Mouse (Mus musculus) frontal cortex, adult (tissue): ENCODE results near the gene Spock1.
A peak's percentile ranks its signal among the peaks of the same experiment; 100 is the strongest.

ENCODE experiments used
- ATAC-seq: cut with Nextera tagmentation; 2 replicates; pipeline ENCODE4 v1.9.2; 2017; ENCODE audit warnings: mild to moderate bottlenecking, moderate library complexity, mixed read lengths; ENCODE audit not compliant: low TSS enrichment

Spock1 gene

DNA sequence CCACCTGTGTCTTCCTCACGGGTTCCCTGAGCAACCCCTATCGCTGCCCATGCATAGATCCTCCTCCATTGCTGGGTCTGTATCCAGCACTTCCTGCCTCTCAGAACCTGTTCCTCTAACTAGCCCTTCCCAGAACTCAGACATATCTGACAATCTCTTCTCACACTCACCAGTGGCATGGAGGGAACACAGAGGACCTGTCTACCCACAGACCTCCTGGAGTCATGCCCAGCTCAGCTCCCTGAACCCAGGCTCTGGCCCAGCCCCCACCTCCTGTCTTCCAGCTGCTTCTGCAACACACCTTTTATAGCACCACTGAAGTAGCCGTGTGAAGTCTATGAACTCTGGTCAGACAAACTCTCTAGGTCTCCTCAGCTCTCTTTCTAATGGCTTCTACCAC, 101.3 kb downstream of the Spock1 start:
- ATAC-seq, result no peak

DNA sequence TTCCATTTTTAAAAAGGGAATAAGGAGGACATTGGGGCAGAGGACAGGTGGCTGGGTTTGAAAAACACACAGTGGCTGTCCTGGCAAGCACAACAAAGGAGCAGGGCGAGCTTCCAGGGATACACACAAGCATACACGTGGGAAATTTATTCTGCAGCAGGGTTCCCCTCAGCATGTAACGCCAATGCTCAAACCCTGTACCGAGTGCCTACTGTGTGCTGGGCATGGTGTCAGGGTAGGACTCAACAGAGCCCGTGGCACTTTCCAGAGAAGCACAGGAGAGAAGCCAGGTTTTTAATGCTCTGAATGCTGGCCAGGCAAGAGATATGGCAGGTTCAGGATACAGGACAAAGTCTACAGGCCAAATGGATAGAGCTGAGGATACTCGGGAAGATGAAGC, 101.8 kb downstream of the Spock1 start:
- ATAC-seq, result no peak

DNA sequence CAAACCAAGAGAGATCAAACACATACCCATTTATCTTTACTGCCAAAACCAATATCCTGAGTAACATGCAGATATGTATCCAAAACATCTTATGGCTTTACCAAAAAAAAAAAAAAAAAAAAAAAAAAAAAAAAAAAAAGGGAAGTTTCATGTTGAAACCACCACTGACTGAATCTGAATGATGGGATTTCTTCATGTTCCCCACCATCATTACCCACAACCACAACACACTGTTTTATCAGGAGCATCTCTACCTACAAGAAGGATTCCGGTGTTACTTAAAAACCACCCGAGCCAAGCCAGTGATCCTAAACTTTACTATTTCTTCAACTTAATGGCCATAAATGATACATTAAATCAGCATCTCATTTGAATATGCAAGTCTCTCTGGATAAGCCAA, 109.5 kb downstream of the Spock1 start:
- no peak for ATAC-seq

DNA sequence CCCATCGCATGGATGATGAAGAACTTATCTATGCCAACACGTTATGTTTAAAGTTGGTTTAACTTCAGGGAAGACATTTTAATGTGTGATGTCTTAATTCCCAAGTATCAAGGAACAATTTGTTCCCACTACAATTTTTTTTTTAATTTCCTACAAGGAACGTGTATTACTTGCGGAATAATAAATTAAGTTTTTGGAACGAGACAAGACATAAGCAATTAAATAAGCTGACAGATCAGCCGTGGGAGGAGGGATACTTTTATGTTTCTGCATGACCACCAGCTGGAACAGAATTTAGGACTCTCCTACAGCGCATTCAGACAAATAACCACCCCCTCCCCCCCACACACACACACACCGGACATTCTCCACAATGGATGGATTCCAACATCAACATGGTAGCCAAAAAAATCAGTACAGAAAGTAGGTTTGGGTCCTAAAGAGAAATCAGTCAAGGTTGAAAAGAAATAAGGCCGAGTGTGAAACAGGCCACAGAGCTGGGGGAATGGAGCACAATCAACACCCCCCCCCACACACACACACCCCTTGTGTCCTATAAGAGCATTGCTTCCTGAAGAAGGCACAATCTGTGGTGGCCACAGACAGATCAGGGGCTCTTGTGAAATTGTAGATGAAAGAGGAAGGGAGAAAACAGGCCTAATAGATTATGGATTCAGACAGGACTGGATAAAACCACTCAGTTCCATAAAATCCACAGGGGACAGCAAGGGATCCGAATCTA, 111.0 kb downstream of the Spock1 start:
- no peak for ATAC-seq

DNA sequence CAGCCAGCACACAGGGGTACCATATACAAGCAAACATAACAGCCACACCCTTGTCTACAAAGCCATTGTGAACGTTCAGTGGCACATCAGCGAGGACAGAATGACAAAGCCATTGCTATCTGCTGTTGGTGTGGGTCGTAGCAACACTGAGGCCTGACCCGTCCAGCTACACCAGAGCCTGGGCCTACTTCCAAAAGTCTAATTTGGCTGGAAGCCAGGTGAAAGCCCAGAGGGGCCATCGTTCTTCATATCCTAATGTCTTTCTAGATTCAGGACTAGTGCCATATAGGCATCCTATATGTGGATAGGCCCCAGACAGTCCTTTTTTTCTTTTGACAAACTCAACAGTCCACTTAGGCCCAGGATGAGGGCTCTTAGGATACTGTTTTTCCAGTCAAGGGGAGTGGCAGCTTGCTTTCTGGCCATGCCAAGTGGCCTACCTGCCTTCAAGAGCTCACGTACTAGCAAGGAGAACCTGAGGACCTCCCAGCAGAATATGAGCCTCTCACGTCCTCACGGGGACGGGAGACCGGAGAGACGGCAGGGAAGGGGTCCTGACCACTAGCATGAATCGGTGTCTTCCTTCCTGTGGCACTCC, 114.4 kb downstream of the Spock1 start:
- no peak for ATAC-seq

- no peak for ATAC-seq
Measured at GRCm38 (mm10) chr13:57789796-57790195, 118.3 kb downstream of the Spock1 start.

- ATAC-seq, result no peak
Measured at GRCm38 (mm10) chr13:57788299-57788698, 119.8 kb downstream of the Spock1 start.

- ATAC-seq, result no peak
Measured at GRCm38 (mm10) chr13:57786278-57786677, 121.9 kb downstream of the Spock1 start.

DNA sequence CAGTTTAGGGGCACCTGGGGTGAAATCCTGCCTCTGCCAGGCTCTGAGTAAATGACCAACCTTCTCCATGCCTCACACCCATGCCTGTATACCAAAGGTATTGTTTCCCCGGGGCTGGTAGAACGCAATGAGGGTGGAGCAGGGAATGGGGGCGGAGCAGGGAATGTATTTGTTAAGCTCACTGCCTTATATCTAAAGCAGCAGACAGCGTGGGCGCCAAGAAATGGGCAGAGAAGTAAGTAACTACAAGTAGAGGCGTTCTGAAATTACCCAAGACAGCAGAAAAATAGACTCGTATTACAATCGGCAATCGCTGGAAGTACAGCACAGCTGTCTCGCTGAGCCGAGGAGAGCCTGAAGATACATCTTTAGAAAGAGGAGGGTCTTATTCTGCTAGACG, 125.2 kb downstream of the Spock1 start:
- ATAC-seq, result peak; percentile 78

DNA sequence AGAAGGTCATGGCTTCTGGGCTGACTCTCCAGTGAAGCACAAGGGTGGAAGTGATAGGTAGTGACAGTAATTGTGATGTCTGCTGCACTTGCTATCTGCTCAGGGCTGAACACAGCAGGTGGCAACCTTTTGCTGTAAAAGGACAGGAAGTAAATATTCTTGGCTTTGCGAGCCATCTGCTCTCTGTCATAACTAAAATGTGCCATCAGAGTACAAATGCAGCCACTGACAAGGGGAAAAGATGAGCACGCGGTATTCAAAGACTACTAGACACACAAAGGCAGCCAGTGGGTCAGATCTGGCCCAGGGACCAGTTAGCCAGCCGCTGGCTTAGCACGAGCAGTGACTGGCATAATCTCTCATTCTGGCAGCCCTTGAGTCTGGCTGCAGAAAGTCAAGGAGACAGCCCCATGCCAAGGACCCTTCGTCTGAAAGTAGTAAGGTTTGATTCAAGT, 126.0 kb downstream of the Spock1 start:
- ATAC-seq, result no peak

DNA sequence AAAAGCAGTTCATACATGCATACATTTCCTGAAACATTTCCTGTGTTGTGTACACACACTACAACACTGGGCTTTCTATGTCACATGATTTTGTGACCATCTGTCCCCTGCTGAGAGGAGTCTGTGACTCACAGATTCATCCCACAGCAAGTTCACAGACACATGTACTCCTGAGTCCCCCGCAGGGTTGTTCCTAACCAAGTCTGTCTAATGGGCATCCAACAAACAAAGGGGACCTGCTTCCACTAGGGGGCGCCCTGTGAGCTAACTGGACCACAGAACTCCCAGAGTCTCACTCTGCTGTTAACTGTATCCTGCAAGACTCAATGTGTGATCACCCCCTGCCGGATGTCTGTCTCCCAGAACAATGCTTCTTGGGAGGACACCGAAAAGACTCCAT, 129.0 kb downstream of the Spock1 start:
- ATAC-seq, result peak; percentile 47

DNA sequence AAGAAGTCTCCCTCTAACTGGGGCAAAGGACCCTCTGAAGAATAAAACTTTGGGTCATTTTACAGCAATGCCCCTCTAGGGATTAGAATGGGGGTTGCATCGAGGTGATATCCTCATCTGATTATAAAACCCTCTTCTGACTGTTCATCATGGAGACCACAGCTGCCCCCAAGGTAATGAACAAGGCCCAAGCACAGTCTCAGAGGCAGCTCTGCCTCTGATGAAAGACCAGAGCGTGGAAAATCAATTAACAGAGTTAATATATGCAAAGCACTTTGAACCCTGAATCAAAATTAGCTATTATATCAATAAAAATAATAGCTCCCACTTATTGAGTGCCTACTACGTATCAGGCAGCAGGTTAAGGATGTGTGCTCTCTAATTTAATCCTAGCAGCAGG, 129.6 kb downstream of the Spock1 start:
- ATAC-seq, result no peak

DNA sequence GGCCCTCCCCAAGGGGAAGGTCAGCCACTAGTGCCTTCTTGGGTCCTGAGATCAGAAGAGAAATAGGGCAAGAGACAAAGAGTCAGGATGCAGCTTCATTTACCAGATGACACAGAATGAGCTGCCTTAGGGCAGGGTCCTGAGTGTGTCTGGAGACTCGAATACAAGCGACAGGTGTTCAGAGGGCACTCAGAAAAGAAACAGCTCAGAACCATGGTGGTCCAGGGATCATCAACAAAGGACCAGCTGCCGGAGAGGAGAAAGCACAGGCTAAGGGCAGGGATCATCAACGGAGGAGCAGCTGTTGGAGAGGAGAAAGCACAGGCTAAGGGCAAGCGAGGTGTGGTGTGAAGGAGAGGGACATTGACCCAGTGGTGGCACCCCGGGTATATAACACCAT, 136.1 kb downstream of the Spock1 start:
- ATAC-seq, result no peak

DNA sequence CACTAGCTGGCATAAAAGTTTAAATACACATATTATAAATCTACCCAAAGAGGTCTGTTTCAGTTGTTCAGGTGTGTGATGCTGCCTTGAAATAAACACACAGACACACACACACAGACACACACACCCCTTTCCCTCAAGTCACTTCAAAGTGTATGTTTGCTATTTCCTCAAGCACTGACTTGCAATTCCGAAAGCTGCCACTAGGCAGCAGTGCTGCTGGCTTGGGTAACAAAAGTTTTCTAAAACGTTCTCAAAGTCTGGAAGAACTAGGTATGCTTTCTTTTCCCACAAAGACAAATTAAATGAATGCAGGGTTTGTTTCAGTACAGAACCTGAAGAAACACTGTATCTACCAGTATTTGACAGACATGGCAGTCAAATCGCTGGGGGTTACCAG, 141.4 kb downstream of the Spock1 start:
- ATAC-seq, result no peak

- ATAC-seq, result peak; percentile 51
Measured at GRCm38 (mm10) chr13:57761122-57761521, 147.0 kb downstream of the Spock1 start.

DNA sequence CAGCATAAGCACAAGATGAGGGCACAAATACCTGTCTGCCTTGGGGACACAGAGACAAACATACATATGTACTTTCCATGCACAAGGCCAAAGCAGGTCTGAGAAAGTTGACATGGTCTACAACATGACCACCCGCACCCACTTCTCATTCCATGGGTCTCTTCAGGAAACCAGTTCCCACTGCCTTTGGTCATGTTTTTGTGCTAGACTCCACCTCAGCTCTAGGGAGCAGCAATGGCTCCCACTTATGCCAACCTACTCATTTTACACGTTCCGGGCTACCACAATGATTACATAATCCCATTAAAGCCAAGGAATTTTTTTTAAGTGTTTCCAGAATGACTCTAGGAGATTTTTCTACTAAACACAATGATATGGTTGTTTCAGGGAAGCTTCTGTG, 147.5 kb downstream of the Spock1 start:
- ATAC-seq, result peak; percentile 54; the same call in 1 of the 2 replicates

DNA sequence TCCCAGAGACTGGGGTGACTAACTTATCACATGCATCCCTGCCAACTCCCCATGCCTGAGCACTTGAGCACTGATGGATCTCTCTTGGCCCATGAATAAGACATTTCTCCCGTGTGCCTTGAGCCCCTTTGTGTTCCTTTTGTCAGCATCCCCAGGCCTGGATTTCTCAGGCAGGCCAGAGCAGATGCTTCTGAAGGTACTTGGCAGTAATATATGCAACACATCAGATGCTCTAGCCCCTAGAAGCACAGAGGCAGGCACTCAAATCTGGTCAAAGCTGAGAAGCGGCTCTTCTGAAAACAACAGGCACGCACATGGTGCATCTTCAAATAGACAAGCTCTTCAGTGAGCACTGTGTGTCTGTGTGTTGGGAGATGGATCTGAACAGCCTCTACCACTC, 151.8 kb downstream of the Spock1 start:
- peak; percentile 67 for ATAC-seq

DNA sequence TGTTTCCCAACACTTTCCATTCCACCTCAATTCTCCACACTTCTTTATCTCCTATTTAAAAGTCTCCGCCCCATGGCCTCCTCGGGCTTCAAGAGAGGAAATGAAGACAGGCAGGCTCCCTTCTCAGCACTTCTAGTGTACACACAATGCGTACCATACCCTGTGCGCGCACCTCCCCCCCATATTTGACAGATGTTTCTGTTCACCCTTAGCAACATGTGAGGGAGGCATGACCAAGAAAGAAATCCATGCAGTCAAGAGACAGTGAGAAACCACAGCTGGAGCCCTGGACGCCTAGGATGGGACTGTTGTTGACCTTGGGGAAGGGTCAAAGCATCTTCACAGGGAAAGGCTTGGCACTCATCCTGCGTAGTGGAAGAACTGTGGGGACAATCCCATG, 157.3 kb downstream of the Spock1 start:
- no peak for ATAC-seq

GRCm38 (mm10) chr13:57744667-57745066, 163.5 kb downstream of the Spock1 start:
- ATAC-seq, result no peak

DNA sequence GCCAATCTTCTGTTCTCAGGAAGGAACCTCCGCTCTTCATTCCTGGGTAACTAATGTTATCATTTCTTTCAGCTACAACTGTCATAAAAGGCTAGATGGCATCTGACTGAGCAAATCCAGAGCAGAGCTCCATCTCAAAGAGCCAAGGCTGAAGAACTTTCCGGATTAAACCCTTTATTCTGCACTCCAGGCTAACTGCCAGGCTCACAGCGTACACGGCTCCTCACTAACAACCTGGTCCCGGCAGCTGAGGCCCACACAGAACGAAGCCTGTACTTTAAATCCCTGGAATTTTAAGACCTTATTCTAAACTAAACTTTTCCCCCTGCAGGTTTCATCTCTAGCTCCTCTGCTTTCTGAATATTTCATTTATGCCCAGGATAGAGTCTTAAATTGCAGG, 166.9 kb downstream of the Spock1 start:
- peak; percentile 82 for ATAC-seq

- no peak for ATAC-seq
Measured at GRCm38 (mm10) chr13:57740473-57740872, 167.7 kb downstream of the Spock1 start.

DNA sequence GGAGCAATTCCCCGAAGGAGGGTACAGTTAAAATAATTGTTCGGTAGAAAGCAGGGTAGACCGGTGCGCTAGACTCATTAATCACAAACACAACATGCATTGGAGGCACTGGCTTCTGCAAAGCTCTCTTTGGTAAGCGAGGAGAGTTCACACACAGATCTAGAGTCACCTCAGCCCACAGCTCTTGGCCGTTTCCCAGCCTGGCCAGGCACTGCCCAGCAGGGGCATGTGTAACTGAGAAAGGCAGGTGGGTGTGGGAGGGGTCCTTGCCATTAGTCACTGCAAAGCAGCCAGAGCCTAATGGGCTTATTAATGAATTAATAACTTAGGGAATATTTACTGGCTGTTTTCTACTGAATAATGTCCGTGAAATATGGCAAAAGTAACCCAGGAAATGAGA, 172.1 kb downstream of the Spock1 start:
- no peak for ATAC-seq

DNA sequence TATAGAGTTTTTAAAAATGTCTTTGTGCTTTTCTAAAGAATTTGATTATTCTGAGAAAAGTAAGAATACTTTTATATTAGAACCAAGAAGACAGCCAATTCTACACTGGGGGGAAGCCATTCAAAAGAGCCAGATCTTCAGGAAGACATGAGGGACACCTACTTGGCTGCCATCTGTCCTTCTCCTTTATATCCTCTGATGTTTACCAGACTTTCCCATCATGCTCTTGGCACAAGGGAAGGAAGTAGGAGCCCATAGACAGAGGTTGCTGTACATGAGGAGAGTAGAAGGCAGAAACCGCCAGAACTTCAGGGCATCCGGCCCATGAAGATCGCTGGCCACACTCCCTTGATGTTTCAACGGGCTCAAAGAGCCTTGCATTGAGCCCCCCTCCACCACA, 173.6 kb downstream of the Spock1 start:
- no peak for ATAC-seq

DNA sequence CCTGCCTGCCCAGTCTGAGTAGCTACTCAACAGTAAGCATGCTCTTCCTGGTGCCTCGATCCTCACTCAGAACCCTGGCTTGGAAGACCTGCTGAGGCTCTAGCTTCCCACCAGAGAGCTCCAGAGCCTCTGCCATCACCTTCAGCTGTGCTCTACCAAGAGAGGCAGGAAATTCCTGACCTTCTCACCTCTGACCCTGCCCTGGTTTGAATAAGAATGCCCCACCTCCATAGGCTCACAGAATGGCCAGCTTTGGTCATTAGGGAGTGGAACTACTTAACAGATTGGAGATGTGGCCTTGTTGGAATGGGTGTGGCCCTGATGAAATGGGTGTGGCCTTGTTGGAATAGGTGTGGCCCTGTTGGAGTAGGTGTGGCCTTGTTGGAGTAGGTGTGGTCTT, 174.6 kb downstream of the Spock1 start:
- ATAC-seq, result no peak
